Comparison of ENCODE assay signal across 11 mouse cellular contexts in genomic region chr15:93517022-93517565, GRCm38 (mm10).
DNase-seq lines count a peak whose midpoint lies in the region; ATAC-seq and TF ChIP-seq lines count a peak whose summit lies in the region.
"Had no signal": no experiment of that assay in that cellular context is flagged by ENCODE, and none has a peak within 500 bp of the region (broad histone marks: within the 10 kb centered on the region; RNA-seq: fewer than 3 reads in every experiment).

No protein-coding gene starts in this region.

- ATAC-seq in kidney, embryonic 16.5 days (ENCODE audit: low FRiP score, low TSS enrichment), result no peak
- no peak for ATAC-seq in embryonic facial prominence, embryonic 14.5 days (ENCODE audit: low read depth)
- no peak for ATAC-seq in intestine, embryonic 16.5 days

- H3K27ac ChIP-seq in kidney, embryonic 16.5 days (ENCODE audit: low read length), result peak overlapping the region; percentile 89; the same call in 1 of the 2 replicates
- 0 out of 2 replicates have a peak overlapping the region, but pooled peaks have one; percentile 88 for H3K27ac ChIP-seq in embryonic facial prominence, embryonic 14.5 days (replicated peaks; ENCODE audit: low read depth, low read length)
- H3K27ac ChIP-seq in intestine, embryonic 16.5 days (ENCODE audit: low read length), result peak overlapping the region; percentile 85; the same call in 1 of the 2 replicates
- peak overlapping the region; percentile 14; the same call in 1 of the 2 replicates for H3K27ac ChIP-seq in olfactory bulb, adult 2 months (ENCODE audit: insufficient read depth, low read depth, low read length)
- H3K27ac ChIP-seq: forebrain, embryonic 12.5 days had no signal

- WGBS in kidney, embryonic 16.5 days, result 77% methylated on average over 11 of the region's 11 CpGs
- 74% methylated on average over 11 of the region's 11 CpGs for WGBS in embryonic facial prominence, embryonic 14.5 days
- WGBS in intestine, embryonic 16.5 days, result 76% methylated on average over 11 of the region's 11 CpGs
- 83% methylated on average over 11 of the region's 11 CpGs for WGBS in olfactory bulb, adult 2 months

- peak overlapping the region; percentile 86; the same call in 1 of the 2 replicates for H3K9ac ChIP-seq in kidney, embryonic 16.5 days (replicated peaks; ENCODE audit: low read length)
- no peak overlapping the region for H3K9ac ChIP-seq in embryonic facial prominence, embryonic 14.5 days (ENCODE audit: low read depth, low read length)
- H3K9ac ChIP-seq in intestine, embryonic 16.5 days (ENCODE audit: low read depth, low read length), result no peak overlapping the region
- H3K9ac ChIP-seq: forebrain, embryonic 12.5 days had no signal

- peaks cover 4% of the 10 kb centered on the region; the same call in 1 of the 2 replicates for H3K27me3 ChIP-seq in kidney, embryonic 16.5 days (ENCODE audit: insufficient read depth, low read length)
- H3K27me3 ChIP-seq in embryonic facial prominence, embryonic 14.5 days (replicated peaks; ENCODE audit: control insufficient read depth, insufficient read depth, low read length), result no peaks in the 10 kb centered on the region
- H3K27me3 ChIP-seq in intestine, embryonic 16.5 days (replicated peaks; ENCODE audit: control insufficient read depth, insufficient read depth, low read length), result no peaks in the 10 kb centered on the region

- TF ChIP-seq CTCF in olfactory bulb, adult 2 months (IDR thresholded peaks at IDR 0.05; ENCODE audit: insufficient read depth, low read depth, low read length), result no peak

- TF ChIP-seq POLR2A in olfactory bulb, adult 2 months (IDR thresholded peaks at IDR 0.05; ENCODE audit: insufficient read depth, low read depth, low read length), result no peak

- no peaks in the 10 kb centered on the region for H3K9me3 ChIP-seq in kidney, embryonic 16.5 days (ENCODE audit: low read length)
- H3K9me3 ChIP-seq in embryonic facial prominence, embryonic 14.5 days (ENCODE audit: control insufficient read depth, low read length), result no peaks in the 10 kb centered on the region
- H3K9me3 ChIP-seq in intestine, embryonic 16.5 days (ENCODE audit: control insufficient read depth, low read length), result no peaks in the 10 kb centered on the region
- H3K9me3 ChIP-seq: forebrain, embryonic 12.5 days had no signal

- peak overlapping the region; percentile 90; the same call in 1 of the 2 replicates for H3K4me2 ChIP-seq in kidney, embryonic 16.5 days (replicated peaks; ENCODE audit: low read depth, low read length)
- H3K4me2 ChIP-seq in embryonic facial prominence, embryonic 14.5 days (ENCODE audit: low read depth, low read length), result peak overlapping the region; percentile 93
- H3K4me2 ChIP-seq in intestine, embryonic 16.5 days (ENCODE audit: low read depth, low read length), result peak overlapping the region; percentile 94; the same call in 1 of the 2 replicates

- H3K4me3 ChIP-seq in kidney, embryonic 16.5 days (ENCODE audit: low read length), result no peak overlapping the region
- H3K4me3 ChIP-seq in embryonic facial prominence, embryonic 14.5 days (ENCODE audit: low read depth, low read length), result no peak overlapping the region
- no peak overlapping the region for H3K4me3 ChIP-seq in intestine, embryonic 16.5 days (ENCODE audit: low read length)
- H3K4me3 ChIP-seq in olfactory bulb, adult 2 months (ENCODE audit: insufficient read depth, low read depth, low read length), result no peak overlapping the region
- H3K4me3 ChIP-seq: forebrain, embryonic 12.5 days had no signal

- H3K4me1 ChIP-seq in kidney, embryonic 16.5 days (ENCODE audit: insufficient read depth, low read length), result peaks cover 62% of the 10 kb centered on the region
- peaks cover 45% of the 10 kb centered on the region for H3K4me1 ChIP-seq in embryonic facial prominence, embryonic 14.5 days (ENCODE audit: control insufficient read depth, insufficient read depth, low read length)
- peaks cover 33% of the 10 kb centered on the region for H3K4me1 ChIP-seq in intestine, embryonic 16.5 days (ENCODE audit: control insufficient read depth, insufficient read depth, low read length)
- peaks cover 29% of the 10 kb centered on the region for H3K4me1 ChIP-seq in olfactory bulb, adult 2 months (ENCODE audit: control insufficient read depth, insufficient read depth, low read length)

- no peaks in the 10 kb centered on the region for H3K36me3 ChIP-seq in kidney, embryonic 16.5 days (ENCODE audit: insufficient read depth, low read length)
- H3K36me3 ChIP-seq in embryonic facial prominence, embryonic 14.5 days (ENCODE audit: control insufficient read depth, insufficient read depth, low read length), result no peaks in the 10 kb centered on the region
- no peaks in the 10 kb centered on the region for H3K36me3 ChIP-seq in intestine, embryonic 16.5 days (ENCODE audit: control insufficient read depth, insufficient read depth, low read length)
- H3K36me3 ChIP-seq: forebrain, embryonic 12.5 days; G1E had no signal

- DNase-seq in kidney, postnatal 10 days, result no peak
- DNase-seq in embryonic facial prominence, embryonic 14.5 days (ENCODE audit: low spot score), result no peak
- no peak for DNase-seq in embryo, embryonic 10.5 days (ENCODE audit: low spot score)
- DNase-seq in ovary, postnatal 10 days (ENCODE audit: low spot score), result no peak
- DNase-seq: adrenal gland, adult 8-10 months; cerebellum, adult 9-11 months had no signal

Comparison
In these comparisons a context has a peak if more than half of its experiments do, and no peak if none do; other contexts are left out.
1. H3K27ac ChIP-seq: peak in every context shown above with its lines; median percentile 89 in kidney, embryonic 16.5 days; 88 in embryonic facial prominence, embryonic 14.5 days; 85 in intestine, embryonic 16.5 days; 14 in olfactory bulb, adult 2 months.